Mouse (Mus musculus) embryo, embryonic 10.5 days (tissue): ENCODE results near the gene Gm4767.
"Not testable (repeated sequence)": the region's sequence is repeated elsewhere in the genome, so short reads cannot be mapped to it uniquely, and the experiment has no call there.

Experiments
- DNase-seq: peaks from one replicate; pipeline ENCODE4 v3.0.0-alpha.2; 2015; ENCODE audit warnings: low spot score

The Gm4767 gene

DNA sequence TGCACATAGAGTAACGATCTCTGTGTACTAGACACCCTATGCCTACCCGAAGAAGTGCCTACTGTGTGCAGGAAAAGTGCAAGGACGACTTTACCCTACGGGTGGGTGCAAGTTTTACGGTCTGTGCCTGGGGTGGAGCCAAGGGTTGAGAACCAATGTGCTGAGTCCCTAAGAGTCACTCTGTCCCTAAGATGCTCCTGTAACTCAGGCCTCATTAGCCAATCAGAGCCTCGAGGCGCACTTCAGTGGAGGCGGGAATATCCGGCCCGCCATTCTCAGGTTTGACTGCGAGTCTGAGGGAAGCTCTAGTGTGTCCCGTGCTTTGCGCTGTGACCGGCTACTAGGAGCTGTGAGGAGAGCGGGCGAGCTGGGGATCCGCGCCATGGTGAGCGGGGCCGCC lies at the start of gene Gm4767:
Gene Gm4767, plus strand, starts transcription at position 288 of the 400 bp plus-strand sequence.
- DNase-seq, result not testable (repeated sequence)

GRCm38 (mm10) chr10:81770506-81771403 lies 41.2 kb upstream of the Gm4767 start, which contains the start of gene Gm3055:
TSS of gene Gm3055 (minus strand) at chr10:81771161.
- not testable (repeated sequence) for DNase-seq

- DNase-seq, result not testable (repeated sequence)
Measured at GRCm38 (mm10) chr10:81771404-81771777, 40.6 kb upstream of the Gm4767 start.

DNA sequence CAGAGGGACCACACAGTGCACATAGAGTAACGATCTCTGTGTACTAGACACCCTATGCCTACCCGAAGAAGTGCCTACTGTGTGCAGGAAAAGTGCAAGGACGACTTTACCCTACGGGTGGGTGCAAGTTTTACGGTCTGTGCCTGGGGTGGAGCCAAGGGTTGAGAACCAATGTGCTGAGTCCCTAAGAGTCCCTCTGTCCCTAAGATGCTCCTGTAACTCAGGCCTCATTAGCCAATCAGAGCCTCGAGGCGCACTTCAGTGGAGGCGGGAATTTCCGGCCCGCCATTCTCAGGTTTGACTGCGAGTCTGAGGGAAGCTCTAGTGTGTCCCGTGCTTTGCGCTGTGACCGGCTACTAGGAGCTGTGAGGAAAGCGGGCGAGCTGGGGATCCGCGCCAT lies 34.2 kb downstream of the Gm4767 start:
- not testable (repeated sequence) for DNase-seq

DNA sequence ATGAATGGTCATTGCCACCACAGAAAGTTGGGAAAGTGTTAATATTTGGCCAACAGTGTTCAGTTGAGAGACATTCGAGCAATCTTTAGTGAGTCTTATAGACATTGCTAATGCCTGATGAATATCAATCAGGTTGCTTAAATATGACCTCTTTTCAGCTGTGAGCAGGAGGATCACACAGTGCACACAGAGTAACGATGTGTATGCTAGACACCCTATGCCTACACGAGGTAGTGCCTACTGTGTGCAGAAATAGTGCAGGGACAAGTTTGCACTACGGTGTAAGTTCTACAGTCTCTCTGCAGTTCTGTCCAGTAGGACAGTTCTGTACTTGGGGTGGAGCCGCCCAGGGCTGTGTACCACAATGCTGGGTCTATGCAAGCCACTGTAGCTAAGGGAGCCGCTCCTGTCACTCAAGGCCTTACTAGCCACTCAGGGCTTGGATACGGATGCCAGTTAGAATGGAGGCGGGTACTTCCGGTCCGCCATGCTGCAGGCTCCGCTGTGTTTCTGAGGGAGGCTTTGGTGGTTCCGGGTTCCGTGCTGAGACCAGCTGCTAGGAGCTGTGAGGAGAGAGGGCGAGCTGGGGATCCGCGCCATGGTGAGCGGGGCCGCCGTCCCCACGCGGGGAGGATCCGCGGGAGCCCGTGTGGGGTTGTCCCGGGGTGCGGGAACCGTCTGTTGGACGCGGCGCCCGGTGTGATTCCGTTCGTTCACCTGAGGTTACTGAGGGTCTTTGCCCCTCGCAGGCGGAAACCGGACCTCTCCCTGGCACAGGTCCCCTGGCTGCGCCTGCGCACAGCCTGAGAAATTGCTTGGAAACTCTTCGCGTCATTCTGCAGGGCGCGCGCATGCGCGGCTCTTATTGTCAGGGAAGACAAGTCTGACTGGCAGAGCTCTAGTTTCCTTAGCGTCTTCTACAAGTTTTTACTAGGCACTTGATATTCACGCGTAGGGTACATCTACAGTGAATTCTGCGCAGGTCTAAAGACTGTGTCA lies 51.7 kb downstream of the Gm4767 start, which contains the start of gene Gm32687:
Gene Gm32687, plus strand, starts transcription at position 526 of the 999 bp plus-strand sequence.
- not testable (repeated sequence) for DNase-seq
